Mouse (Mus musculus) yolk sac, embryonic 10.5 days (tissue): ENCODE results near the gene Wiz.

ENCODE experiments used
- DNase-seq: peaks from one replicate; pipeline ENCODE4 v3.0.0-alpha.2; 2017; ENCODE audit warnings: low spot score

Gene Wiz

DNA sequence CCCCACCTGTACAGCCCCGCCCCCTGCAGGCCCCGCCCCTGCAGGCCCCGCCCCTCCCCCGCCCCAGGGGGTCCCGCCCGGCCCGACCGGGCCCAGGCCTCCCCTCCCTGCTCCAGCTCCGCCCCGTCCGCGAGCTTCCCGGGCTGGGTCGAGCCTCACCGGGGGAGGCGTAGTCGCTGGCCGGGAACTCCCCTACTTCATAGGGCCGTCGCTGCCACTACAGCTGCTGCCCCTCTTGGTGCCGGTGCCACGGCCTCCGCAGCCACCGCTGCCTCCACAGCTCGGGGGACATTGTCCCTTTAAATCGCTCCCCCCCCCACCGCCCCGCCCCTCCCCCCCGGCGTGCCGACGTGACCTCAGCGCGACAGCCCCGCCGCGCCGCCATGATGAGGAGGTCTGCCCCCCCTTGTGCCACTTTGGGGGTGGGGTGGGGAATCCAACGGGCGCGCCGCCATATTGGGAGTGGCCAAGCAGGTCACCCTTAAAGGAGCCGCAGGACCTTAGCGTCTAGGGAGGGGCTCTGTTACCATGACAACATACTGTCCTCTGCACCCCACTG, at the start of gene Wiz:
Wiz (minus strand) TSS at position 339 of the 559 bp plus-strand sequence.
- peak; percentile 94 for DNase-seq

DNA sequence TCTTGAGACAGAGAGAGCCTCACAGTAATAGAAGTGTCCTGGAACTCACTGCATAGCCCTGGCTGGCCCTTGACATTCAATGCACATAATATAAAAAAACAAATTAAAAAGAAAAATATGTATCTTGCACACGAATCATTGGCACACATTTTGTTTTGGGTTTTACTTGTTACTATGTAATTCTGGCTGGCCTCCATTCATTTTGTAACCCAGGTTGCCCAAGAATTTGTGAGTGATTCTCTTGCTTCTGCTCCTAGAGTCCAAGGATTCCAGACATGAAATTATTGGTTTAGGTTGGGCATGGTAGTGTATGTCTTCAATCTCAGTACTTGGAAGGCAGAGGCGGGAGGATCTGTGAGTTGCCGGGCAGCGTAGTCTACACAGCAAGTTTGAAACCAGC, 47.9 kb upstream of the Wiz start:
- no peak for DNase-seq

DNA sequence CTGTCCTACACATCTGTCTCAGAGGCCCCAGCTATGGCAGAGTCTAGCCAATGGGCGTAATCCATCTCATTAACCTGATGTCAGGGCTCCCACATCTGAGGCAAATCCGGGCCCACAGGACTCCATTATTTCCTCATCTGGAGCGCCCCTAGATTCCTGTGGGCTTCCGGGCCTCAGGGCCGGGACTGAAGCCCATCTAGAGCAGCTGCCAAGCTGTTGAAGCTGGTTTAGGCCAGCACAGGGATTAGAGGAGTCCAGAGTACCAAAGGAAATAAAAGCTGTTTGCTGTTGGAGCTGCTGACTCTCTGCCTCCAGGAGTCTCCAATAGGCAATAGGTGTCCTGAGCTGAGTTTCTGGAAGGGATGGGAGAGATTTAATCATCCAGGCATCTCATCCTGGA, 45.9 kb upstream of the Wiz start:
- no peak for DNase-seq

DNA sequence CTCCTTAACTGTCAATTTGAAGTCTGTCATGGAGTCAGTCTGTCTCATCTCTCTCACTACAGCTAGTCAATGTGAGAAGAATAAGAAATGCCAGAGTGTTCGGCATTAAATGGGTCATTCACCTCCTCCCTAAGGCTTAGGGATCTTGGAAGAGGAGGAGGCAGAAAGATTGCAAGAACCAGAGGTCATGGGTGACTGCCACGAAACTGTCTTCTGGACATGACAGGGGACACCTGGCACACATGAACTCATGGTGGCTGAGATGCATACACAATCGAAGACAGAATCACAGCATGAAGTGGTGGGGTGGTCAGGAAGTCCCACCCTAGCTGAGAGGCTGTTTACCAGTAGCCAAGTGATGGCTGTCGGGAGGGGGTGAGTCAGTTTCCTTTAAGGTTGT, 45.1 kb upstream of the Wiz start:
- DNase-seq: no peak

DNA sequence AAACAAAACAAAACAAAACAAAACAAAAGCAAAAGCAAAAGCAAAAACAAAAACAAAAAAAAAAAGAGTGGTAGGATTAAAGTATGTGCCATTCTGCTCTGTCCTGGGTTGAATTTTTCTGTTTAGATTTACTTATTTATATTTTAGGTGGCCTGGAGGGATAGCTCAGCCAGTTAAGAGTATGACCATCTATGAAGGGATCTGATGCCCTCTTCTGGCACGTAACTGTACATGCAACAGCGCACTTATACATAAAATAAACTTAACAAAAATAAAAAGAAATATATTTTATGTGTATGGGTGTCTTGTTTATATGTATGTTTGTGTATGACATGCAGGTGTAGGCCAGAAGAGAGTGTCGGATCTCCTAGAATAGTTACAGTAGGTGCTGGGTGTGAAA, 42.7 kb upstream of the Wiz start:
- DNase-seq: no peak

DNA sequence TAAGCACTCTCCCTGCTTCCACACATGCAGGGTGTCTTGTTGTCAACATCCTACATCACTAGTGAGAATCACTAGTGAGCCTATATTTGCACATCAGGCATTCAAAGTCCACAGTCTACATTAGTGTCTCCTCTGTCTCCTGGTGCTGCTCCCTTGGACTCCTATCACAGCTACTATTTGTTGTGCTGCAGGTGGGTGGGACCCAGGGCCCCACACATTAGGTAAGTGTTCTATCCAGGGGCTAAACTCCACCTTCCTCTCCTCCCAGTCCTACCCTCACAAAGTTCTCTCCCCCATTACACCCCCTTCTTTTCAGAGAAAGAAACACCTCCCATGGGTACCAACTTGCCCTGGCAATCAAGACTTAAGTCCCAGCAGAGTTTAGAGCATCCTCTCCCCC, 37.4 kb upstream of the Wiz start:
- DNase-seq: no peak

DNA sequence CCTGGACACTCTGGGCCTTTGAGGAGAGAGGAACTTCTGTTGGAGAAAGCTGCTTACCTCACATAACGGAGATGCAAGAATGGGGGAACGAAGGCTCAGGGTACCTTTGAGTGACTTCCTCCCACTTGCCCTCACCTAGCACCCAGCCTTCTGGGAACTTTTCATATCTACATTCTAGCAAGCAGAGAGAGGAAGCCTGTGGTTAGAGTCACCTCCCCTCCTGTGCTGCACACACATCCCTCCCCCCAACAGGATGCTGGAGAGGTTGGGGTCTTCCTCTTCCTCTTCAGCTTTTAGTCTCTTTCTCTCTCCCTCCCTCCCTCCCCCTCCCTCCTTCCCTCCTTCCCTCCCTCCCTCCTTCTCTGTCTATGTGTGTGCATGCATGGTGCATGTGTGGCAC, 34.8 kb upstream of the Wiz start, which contains the start of gene Pglyrp2:
Pglyrp2 (minus strand) TSS at position 134 of the 400 bp plus-strand sequence.
- DNase-seq: no peak

DNA sequence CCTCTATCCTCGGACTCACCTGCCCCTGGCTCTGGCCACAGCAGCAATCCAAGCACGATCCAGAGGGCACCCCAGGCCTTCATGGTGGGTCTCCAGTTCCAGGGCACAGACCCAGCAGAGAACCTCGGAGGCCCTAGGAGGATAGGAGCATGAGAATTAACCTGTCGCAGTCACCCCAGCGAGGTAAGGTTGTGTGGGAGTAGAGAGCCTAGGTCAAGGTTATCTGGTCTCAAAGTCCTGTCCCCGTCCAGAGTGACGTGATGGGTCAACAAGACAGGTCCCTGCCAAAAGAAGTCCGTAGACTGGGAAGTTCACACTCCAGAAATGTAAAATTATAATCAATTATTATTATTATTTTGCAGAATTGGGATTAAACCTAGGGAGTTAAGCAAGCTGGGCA, 31.5 kb upstream of the Wiz start:
- no peak for DNase-seq

DNA sequence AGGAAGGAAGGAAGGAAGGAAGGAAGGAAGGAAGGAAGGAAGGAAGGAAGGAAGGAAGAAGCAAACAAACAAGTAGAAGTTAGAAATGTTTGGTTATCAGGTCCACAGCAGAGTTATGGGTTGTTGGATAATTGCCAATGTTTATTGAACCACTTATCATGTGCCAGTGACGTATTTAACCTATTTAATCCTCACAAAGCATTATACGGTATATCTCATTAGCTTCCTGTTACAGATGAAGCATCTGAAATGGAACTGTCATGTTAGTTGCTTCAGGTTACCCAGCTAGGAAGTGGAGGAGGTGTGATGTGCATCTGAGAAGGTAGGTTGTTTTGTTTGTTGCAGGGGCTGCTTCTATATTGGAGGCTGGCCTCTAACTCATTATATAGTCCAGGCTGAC, 30.8 kb upstream of the Wiz start:
- no peak for DNase-seq

DNA sequence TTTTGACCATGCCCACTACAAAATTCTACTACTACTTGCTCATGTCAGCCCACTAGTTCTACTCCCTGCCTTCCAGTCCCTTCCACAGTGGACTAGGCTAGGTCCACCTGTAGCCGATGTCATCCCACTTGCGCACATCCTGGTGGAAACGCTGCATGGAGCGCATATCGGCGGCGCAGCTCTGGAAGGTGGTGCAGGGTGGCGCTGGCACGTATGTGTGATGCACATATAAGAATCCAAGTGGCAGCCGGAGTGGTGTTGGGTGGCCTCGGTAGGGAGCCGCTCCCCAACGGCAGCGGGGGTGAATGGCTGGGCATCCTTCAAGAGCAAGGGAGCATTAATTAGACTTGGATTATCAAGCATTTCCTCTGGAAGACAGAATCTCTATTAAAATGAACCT, 27.5 kb upstream of the Wiz start:
- no peak for DNase-seq

DNA sequence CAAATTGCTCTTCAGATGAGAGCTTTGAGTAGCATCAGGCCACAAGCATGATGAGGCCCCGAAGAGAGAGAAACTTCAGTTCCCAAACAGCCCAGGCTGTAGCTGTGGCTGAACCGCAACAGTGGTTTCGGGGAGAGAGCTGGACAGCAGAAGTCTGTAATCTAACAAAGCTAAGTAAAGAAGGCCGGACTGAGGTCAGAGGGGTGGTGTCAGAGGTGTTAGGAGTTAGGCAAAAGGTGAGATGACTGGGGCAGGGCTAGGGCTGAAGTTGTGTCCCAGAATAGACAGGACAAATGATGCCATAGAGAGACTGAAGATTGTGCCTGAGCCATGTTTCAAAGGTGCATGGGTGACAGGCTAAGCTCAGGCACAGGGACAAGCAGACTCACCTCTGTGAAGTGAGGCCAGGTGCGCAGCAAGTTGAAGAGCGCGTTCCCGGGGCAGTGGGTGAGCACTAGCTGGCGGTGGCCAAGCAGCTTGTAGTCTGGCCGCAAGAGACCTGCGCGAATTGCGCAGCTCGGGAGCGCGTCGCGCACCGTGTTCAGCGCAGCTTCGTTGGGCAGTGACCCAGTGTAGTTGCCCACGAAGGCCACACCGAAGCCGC, 26.3 kb upstream of the Wiz start:
- DNase-seq: no peak

DNA sequence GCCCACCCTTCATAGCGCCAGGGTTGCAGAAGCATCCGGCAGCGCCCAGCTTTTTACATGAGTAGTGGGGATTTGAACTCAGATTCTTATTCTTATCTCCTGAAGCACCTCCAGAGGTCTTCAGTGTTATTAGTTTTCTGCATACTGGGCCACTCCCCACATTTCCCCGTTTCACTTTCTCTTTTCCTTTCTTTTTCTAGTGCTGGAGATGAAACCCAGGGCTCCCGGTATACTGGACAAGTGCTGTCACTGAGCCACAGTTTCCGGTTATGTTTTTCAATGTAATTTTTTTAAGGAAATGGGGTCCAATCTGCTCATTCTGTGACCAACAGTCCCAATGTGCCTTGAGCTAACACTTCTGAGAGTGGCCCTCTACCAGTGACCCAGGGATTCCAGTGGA, 22.7 kb upstream of the Wiz start:
- DNase-seq: no peak

DNA sequence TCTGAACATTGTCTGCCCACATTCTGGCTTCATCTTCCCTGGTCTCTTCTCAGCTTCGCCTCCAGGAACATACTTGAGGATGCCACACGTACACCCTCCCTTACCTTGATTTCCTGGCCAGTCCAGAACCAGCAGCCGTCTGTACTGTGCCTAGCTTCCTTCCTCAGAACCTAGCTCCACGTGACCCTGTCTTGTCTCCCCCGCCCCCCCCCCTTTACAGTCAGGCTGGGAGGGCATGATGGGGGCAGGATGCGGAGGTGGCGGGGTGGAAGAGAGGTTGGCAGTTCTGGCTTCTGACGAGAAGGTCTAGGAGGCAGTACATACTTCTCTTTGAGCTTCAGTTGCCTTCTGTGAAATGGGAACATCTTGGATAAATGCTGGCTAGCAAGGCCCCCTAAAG, 14.2 kb upstream of the Wiz start, which contains the start of gene Rasal3:
Rasal3 (minus strand) TSS at position 167 of the 400 bp plus-strand sequence.
- DNase-seq: no peak

DNA sequence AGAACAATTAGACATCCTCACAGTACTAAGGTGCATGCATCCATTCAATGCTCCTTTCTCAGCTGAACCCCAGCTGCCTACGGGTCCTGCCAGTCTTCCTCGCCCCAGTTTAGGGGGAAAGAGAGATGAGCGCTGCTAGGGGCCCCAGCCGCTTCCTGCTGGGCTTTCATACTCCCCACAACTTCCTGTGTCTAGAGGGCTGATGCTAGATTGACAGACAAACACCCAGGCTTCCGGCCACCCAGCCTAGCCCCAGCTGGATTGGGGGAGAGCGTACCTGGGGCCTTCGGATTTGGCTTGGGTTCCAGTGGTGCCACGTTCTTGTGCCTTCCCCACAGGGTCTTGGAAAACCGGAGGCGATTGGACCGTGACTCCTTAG, 13.5 kb upstream of the Wiz start:
- no peak for DNase-seq

DNA sequence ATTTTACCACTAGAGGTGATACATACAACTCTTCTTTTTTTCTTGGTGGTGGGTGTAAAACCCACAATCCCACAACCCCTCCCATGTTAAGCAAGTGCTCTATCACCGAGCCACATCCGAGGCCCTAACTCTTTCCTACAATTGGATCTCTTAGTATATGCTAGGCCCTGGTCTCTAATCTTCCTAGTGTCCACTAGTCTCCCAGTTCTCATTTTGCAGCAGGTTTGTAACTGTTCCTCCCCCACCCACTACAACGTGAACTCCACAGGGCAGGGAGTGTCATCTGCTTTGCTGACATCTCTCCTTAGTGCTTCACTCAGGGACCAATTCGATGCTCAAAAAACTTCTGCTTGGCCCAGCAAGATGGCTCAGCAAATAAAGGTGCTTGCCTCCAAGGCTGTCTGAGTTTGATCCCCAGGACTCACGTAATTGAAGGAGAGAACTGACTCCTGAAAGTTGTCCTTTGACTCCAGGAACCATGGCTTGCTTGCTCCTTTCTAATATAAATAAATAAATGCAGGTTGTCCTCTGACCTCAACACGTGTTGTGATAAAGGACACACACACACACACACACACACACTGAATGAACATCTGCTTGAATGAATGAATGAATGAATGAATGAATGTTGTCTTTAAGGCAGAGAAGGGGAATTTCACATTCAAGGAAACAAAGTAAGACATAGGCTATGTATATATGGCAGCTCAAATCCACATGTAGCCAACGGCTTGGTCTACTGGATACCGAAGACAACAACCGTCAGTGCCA, 13.0 kb upstream of the Wiz start:
- no peak for DNase-seq

DNA sequence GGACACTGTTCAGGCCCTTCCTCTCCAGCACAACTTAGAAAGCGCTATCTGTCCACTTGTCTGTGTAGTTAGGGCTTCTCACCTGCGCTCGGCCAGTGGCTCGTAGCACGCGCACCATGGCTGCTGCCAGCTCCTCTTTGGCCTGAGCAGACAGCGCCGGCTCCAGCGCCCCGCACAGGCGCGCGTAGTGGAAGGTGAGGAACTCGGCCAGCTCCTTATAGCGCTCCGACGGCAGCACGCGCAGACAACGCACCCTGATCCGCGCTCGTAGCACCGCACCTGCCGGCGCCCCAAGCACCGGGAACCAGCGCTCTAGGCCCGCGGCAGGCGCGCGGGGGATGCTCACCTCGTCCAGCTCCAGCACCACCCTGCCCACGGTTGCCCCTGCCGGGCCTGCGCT, 7.0 kb upstream of the Wiz start:
- no peak for DNase-seq

DNA sequence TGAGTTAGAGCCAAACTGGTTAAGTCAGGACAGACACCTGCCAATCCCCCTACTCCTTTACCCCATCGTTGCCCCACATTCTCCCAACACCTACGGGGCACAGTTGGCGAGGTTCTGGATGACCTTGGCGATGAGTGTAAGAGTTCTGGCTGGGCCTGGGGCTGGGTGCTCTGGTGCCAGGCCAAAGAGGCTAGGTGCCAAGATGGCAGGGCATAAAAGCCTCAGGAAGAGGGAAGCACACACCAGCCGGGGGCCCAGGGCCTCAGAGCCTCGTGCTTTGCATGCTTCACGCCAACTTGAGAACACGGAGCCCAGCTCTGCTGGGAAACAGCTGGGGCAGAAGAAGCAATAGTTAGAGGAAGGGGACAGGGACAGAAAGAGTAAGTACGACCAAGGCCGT, 4.7 kb upstream of the Wiz start:
- DNase-seq: no peak

DNA sequence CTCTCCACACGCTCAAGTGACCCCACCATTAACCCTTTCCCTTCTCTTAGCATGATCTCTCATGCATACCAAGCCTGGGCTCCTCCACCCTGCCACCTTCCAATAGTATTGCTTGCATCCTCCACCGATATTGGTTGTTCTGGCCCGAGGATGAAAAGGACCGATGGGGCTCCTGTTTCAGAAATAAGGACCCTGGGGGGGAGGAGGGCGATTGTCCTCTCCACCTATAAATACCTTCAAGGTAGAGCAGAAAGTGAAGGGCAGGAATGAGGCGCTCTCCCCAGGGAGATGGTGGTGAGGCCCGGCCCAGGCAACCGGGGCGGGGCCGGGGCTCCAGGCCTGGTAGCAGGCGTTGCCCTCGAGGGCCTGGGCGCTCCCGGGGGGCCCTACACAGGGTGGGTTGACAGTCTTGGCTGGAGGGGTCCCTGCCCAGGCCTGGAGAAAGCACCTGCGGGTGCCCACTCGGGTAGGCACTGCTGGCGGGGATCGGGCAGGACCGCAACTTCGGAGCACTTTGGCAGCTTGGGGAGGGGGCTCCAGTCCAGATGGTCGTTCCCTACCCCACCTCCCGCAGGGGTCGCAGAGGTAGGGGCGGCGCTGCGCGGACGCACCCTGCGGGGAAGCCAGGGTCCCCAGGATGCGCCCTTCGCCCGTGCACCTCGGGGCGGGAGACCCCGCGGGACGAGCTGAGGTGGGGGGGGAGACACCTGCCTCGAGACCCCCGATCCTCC, 704 bp downstream of the Wiz start:
- no peak for DNase-seq

DNA sequence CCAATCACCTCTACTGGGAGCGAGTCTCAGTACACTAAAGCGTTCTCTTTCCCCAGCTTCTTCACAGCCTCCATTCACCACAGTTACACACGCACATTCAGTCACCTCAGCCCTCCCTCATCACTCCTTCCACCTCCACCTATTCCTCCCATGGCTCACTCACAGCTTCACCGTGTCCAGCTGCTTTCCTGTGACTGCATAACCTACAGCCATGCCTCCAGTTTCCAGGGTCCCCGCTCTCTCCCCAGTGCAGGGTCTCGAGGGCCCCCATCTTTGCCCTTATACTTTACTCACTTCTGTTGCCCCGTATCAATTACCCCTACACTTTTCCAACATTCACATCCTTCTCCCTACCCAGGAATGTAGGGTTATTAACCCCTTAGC, 1.3 kb downstream of the Wiz start:
- DNase-seq: no peak

DNA sequence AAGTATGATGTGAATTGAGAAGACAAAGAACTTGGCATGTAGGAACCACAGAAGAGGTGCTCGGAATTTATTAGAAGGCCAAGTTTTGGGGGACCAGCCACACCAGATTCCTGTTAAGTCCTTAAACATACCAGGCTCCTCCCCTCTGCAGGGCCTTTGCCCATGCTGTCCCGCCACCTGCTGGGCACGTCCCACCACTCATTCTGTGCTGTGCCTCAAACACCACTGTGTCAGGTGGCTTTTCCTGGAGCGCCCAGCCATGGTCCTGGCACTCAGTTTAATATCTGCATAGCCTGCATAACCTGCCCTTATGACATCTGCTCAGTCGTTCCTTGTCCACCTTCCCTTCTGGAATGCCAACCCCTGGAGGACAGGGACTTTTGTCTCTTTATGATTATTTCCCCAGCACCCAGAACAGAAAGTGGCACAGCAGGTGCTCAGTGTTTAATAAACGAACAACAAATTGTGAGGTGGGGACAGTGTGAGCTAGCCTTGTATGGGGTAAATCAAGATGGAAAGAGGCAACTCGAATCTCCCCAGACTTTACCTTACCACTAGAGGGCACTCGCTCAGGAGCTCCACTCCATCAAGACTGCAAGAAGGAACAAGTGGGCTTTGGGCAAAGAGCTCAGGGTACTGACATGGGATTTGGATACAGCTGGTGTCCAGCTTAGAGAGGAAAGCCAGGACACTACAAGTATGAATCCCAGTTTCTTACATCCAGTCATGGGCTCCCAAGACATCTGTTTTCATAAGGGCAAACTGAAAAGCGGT, 2.4 kb downstream of the Wiz start:
- no peak for DNase-seq

DNA sequence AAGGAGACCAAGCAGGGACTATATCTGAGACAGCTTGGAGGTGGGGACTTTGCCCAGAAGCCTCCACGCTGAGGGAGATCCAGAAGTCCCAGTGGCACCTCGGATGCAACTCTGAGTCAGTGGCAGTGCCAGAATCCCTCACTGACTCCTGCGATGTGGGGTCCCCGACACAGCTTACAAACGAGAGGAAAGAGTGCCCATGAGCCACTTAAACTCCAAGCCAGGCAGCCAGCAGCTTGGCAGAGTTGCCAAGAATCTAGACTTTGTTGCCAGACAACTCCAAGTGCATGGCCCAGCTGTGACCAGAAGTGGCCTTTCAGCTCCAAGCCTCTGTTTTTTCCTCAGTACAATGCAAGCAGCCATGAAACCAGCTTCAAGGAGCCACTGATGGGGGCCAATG, 5.6 kb downstream of the Wiz start:
- DNase-seq: no peak

DNA sequence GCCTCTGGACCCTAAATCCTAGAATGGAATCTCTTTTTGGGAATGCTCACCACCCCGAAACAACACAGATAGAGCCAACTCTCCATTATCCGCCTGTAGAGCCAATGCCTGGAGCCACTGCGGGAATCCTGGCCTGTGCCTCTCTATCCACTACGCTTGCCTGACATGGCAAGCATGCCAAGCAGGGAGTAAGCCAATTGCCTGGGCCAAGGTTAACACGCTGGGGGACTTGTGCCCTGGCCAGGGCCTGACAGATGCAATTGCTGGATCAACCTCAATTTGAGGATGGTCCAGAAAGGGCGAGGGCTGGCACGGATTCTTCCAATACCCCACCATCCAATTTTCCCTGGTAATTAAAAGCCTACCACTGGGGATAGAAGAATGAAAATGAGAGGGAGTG, 6.7 kb downstream of the Wiz start:
- no peak for DNase-seq
